Mouse (Mus musculus): Measurements from ENCODE around the gene Bloc1s1.

Bloc1s1 gene

DNA sequence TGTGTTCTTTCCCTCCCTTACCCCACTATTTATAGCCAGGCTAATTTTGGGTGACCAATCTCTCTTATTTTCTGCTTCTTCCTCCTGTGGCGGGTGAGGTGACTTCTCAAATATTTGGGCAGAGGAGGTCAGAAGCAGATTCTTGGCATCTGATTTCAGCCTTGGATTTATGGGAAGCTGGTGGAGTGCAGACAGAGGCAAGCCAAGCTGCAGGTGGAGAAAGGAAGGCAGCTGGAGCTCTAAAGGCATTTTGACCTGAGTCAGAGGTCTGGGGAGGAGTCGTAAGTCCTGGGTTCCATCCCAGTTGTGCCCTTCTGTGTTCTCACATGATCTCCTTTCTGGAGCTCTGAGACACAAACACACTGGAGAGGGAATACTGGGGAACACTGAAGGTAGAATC is 7.6 kb upstream of the Bloc1s1 start:
- no peak for DNase-seq (ENCODE audit: low spot score in 2 of 2)

DNA sequence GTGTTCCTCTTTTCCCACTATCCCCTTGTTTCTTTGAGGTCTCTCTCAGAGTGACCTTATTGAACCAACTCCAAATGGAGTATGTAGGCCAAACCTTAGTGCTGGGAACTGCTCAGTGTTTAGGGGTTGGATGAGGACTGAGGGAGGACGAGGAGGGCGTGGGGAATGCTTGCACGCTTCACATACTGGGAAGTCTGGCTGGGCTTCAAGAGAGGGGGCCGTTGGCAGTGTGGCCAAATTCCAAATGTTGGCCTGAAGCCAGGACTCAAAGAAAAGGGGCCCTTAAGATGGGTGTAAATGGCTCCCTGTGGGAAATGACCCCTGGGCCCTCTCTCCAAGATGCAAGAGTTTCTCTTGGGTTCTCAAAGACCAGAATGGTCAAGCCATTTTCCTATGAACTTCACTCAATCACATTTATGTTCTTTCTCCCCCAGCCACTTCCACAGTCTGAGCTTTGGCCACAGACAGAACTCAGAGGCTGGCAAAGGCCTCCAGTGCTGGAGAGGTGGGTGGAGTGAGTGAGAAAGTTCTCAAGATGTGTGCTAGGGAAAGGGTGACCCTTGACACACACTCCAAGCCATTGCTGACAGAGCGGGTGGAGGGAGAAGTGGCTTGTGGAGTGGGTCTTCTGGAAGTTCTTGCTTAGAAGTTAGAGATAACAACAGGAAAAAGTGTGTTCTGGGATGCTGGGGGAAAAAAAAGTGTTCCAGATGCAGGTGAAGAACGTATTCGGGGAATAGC is 6.0 kb upstream of the Bloc1s1 start:
- no peak for DNase-seq (ENCODE audit: low spot score in 2 of 2)

DNA sequence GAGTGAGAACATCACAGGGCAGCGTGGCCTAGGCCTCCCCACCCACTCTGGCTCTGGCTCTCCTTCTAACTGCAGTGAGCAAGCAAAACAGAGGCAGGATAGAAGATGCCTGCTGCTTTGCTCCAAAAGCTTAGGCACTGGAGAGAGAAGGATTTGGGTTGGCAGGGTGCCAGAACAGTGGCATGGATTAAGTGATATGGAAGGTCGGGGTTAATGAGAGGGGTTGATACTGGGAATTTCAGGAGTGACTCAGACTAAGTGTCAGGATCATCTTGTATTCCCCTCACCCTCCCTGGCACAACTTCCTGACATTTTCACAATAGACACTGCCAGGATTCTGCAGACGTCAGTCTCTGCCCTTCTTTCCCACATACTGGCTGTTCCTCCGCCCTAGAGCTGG is 4.5 kb upstream of the Bloc1s1 start:
- DNase-seq (ENCODE audit: low spot score in 2 of 2): no peak

DNA sequence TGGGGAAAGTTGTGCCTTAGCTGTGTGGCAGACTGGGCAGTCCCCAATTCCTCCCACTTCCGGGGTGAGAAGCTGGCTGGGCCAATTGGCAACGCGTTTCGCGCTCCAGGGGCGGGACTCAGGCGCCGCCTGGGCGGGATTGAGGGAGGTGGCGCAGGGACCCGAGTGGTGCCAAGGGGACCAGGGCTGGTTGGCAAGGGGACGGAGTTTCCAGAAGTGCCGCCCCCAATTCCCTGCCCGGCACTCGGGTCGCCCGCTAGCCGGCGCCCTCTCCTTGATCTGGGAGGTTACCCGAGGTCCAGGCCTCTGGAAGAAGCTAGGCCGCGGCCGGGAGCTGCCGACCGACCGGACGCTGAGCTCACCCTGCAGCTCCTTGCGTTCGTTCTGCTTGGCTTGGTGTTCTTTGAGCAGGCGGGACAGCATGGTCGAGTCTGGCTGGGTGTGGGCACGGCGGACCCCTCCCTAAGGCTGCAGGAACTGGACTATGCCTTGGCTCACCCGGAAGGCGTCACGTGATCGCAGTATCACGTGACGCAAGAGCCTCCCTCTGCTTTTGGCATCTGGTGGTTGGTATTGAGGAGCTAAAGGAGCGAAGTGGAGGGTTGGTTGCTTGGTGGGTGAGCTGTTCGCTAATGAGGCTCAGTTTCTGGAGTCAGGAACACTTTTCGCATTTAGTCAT is 683 bp downstream of the Bloc1s1 start:
- DNase-seq (ENCODE audit: low spot score in 2 of 2): peak; percentile 94 to 96

DNA sequence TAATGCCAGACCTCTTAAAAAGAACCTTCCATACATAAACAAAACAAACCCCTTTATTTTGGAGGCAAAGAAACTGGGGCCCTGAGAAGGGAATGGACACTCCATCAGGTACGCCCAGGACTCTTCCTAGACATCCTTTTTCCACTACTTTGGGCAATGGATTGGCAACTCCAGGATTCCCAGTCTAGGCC is 1.1 kb downstream of the Bloc1s1 start, which contains the start of gene Rdh5:
Gene Rdh5 (minus strand): TSS at position 67 of the 191 bp plus-strand sequence.
- no peak for DNase-seq (ENCODE audit: low spot score in 2 of 2)

DNA sequence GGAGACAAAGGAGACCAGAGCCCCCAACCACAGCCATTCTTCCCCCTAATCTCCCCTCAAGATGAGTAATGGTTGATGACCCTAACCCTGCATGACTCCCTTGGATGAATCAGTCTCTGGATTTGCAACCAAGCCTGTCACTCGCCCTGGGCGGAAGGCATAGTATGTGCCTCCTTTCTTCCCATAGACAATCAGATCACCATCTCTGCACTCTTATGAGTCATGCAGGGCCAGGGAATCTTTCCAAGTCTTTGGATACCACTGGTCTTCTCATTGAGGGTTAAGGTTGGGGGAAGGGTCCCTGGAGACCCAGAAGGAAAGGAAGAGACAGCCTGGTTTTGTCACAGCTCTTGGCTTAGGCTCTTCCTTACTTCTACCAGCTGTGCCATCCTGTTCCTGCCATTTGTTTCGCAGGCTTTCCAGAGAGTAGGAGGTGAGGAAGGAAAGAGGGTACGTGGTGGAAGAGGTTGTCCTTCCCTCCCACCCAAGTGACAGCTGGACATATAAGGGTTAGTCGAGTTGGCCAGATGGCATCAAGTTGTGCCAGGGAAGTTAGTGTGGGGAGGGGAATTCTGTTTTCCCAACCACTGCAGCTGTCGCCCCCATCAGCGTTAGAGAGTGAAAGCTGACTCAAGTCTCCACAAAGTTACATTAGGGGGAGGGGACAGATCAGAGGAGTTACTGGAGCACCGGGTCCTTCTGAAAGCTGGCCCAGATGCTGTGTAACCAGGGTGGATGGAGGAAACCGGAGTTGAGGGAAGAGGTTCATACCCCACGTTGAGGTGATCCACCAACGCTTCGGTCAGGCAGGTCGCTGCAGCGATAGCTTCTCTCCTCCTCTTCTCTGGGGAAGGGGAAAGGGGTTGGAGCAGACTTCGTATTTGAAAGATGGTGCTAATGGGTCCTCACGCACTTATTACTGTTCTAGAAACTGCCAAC is 1.7 kb downstream of the Bloc1s1 start:
- no peak for DNase-seq (ENCODE audit: low spot score in 2 of 2)

DNA sequence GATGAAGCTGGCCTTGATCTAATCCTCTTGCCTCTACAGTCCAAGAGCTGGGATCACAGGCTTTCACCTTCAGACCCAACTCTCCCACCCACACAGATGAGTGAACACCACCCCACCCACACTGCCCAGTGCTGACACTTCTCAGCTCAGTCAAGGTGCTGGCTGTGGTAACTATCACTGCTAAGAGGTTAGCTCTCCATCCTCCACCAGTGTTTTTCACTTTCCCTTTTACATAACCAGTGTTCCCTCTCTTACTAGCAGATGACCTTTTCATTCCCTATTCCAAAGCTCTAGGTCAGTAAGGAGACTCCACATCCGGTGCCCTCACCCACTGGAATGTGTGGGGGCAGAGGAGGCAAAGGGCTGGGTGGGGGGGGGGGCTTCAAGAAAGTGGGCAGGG is 2.6 kb downstream of the Bloc1s1 start:
- DNase-seq (ENCODE audit: low spot score in 2 of 2): no peak

DNA sequence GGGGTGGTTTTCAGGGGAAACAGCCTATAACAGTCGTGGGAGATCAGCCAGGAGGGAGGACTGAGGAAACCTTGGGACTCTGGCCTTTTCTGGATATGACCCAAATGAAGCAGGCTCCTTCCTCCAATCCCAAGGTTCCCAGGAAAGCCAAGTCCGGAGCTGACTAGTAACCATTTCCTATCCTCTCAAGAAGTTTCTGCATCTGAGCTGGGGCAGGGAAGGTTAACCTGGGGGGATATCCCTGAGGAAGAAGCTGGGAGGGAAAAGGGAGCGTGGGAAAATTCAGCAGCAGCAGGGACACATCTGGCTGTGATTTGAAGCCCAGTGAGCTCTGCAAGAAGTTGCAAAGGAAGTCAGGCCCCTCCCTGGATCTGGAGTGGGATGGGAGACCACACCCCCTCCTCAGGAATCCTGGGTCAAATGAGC is 3.1 kb downstream of the Bloc1s1 start:
- no peak for DNase-seq (ENCODE audit: low spot score in 2 of 2)

DNA sequence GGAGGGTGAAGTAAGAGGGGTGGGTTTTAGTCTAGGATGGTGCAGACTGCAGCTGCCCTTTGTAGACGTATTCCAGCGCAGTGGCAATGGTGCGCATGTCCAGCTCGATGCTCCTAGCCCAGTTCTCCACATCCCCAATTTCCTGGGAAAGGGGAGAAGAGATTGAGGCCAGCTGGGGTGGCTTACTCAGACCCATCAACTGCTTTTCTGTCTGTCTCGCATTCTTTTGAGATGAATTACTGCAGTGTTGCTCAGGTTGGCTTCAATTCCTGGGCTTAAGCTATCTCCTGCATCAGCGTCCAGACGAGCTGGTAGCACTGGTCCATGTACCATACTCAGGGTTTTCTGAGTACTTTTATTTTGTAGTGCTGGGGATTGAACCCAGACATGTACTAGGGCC is 3.9 kb downstream of the Bloc1s1 start:
- no peak for DNase-seq (ENCODE audit: low spot score in 2 of 2)

DNA sequence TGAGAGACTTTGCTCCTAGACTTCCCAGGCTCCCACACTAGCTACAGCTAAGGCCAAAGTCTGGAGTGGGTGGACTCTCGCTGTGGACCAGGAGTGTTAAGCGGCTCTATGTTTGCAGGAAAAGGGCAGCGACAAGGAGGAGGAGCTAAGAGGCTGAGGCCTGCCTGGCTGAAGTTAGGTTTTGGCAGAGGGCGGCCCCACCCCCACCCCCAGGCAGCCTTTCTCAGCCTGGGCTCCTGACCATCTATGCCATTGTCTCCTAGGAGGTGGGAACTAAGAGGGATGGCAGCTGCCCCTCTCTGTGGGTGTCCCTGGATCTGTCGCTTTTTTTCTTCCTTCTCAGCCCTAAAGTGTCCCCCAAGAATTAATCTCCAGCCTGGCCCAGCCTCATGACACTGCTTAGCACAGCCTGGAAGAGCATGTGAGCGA is 4.6 kb downstream of the Bloc1s1 start:
- no peak for DNase-seq (ENCODE audit: low spot score in 2 of 2)

DNA sequence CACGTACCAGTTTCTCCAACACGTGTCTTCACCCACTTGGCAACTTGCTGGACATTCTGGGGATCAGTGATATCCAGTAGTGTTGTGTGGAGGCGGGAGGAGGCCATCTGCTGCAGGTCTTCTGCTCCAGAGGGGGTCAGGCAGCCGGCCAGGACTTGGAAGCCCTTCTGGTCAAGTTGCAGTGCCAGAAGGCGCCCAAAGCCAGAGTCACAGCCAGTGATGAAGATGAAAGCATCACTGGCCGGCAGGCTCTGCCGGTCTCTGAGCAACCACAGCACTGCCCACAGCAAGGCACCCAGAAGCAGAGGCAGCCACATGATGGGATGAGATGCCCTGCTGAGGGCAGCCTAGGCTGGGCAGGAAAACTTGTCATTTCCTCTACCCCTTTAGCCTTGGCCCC is 5.6 kb downstream of the Bloc1s1 start:
- no peak for DNase-seq (ENCODE audit: low spot score in 2 of 2)

DNA sequence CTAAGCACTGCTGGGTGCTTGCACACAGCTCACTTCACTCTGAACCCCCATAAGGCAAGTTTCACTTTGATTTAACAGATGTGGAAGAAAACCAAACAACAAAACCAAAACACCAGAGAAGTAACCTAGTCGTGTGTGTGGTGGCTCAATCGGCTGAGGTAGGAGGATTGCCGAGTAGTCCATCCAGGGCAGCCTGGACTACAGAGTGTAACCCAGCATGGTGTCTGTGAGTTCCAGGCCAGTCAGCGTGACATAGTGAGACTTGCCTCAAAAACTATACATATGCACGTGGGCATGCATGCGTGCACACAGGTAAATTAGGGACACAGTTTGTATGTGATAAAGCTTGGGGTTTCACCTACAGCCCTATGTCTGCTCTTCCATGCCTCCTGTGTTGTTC is 6.4 kb downstream of the Bloc1s1 start:
- DNase-seq (ENCODE audit: low spot score in 2 of 2): no peak

DNA sequence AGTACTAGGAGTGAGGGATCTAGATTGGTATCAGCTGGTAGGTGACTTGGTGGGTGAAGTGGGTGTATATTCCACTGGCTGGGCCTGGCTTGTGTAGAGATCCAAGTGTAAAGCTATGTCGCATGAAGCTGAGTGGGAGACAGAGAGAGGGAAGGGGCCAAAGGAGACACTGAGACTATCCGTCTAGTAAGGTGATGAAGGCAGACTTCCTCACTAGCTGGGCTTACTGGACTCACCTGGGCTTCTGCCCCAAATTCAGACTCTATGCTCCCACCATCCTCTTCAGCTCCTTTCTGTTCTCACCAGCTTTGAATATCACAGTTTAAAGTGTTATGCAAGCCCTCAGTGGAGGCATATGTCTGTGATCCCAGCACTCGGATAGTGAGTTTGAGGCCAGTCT is 7.2 kb downstream of the Bloc1s1 start:
- DNase-seq (ENCODE audit: low spot score in 2 of 2): no peak

DNA sequence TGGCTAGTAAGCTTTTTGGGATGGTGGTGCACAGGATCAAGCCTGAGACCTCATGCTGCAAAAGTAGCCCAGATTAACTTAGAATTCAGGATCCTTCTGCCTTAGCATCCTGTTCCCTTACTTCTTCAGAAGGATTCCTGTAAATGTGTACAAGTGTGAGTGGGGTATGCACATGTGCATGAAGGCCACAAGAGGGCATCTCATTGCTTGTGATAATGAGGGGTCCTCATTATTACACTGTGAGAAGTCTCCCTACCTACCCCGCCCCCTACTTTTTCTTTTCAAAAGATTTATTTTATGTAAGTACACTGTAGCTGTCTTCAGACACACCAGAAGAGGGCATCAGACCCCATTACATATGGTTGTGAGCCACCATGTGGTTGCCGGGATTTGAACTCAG is 8.3 kb downstream of the Bloc1s1 start:
- DNase-seq (ENCODE audit: low spot score in 2 of 2): no peak

DNA sequence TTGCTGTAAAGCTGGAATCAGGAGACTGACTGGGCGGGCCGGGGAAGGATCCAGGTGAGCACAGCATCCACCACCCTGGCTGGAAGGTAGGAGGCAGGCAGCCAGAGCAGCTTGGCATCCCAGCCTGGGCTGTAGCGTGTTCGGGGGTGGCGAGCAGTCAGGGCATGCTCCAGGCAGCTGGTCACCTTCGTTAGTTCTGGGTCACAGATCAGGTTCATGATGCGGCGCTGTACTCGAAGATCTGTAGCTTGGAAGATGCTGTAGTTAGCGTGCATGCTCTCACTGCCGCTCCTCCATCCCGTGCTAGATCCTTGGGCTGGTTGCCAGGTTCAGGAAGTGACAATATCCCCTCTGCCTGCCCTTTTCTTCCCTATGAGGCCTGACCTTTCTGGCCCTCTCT is 10.1 kb downstream of the Bloc1s1 start:
- DNase-seq (ENCODE audit: low spot score in 2 of 2): no peak

DNA sequence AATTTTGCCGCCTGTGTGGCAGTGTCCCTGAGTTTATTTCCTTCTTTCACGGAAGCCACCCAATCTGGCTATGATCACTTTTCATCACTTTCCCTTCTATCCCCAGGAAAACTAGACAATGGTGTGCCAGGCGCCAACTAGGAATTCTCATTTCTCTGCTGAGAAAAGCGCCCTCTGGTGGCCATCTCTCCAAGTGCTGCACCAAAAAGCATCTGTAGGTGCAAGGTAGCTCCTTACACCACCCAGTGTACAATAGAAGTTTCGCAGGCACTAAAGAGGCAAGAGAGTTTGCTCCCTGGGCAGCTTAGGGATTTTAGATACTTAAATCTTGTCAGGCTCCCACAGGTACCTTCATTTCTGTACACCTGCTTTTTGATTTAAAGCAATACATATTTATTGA is 10.6 kb downstream of the Bloc1s1 start:
- peak; percentile 69 to 73 for DNase-seq (ENCODE audit: low spot score in 2 of 2)

DNA sequence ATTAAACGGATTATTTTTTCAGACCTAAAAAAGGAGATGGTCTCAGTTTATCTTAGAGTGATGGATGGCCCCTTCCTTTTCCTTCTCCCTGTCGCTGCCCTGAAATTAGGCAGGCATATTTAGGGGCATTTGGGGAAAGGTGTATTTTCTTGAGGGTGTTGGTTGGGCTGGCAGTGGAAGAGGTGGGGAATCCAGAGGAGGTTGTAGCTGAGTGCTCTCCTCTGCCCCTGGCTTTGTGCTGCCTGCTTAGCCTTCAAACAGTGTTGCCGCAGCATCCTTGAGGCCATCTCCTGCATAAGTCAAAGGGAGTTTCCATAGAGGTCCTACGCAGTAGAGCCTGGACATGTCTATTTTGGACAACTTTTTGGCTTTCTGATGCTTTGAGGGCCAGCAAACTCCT is 11.0 kb downstream of the Bloc1s1 start:
- DNase-seq (ENCODE audit: low spot score in 2 of 2): no peak

DNA sequence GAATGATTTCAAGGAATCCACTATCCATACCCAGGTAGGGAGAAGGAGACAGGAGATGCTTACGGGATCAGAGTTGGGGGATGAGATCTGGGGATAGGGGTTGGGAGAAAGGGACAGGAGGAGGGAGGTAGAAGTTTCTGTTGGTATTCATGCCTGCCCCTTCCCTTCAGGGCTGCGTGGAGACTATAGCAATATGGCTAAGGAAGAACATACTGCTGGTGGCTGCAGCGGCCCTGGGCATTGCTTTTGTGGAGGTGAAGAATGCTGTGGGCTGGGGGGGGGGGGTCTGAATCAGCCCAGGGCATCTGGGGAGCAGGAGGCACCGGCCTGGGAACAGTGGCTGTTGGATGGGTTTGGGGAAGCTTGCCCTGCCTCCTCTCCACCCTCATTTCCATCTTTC is 11.6 kb downstream of the Bloc1s1 start:
- DNase-seq (ENCODE audit: low spot score in 2 of 2): no peak

DNA sequence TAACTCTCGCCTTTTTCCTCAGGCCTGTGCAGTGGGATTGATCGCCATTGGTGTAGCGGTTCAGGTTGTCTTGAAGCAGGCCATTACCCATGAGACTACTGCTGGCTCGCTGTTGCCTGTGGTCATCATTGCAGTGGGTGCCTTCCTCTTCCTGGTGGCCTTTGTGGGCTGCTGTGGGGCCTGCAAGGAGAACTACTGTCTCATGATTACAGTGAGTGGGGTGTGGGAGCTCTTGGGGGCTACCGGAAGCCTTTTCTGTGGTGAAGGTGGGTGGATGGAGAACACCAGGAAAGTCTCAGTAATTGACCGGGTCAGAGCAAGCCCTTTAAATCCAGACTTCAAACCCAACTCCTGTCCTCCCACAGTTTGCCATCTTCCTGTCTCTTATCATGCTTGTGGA is 12.4 kb downstream of the Bloc1s1 start:
- no peak for DNase-seq (ENCODE audit: low spot score in 2 of 2)

DNA sequence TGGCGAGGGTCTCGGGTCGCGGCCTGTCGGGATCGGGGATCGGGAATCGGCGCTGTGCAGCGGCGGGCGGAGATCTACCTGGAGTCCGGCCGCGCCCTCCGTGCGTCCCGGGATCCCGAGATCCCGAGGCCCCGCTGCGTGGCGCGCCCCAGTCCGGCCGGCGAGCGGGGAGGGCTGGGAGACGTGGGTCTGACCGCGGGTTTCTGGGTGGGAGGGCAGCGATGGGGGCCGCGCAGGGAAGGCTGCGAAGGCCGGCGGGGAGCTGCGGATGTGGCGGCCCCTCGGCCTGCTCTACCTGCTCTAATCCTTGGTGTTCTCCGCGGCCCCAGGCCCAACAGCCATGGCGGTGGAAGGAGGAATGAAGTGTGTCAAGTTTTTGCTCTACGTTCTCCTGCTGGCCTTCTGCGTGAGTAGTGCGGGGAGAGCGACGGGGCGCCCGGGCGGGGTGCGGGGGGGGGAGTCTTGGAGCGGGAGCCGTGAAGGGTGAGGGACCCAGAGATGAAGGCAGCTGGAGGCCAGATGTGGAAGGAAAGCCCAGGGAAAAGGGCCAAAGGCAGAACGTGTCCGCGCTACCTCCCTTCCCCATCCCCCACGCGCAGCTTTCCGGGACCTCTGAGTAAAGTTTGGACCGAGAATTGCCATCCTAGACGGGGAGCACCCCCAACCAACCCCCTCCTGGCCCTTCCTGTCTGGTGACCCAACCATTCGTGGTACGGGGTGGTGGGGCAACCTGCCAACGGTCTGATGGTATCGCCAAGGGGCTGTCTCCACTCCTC is 13.6 kb downstream of the Bloc1s1 start:
- DNase-seq (ENCODE audit: low spot score in 2 of 2): peak in 1 of 2 experiments; percentile 55

DNA sequence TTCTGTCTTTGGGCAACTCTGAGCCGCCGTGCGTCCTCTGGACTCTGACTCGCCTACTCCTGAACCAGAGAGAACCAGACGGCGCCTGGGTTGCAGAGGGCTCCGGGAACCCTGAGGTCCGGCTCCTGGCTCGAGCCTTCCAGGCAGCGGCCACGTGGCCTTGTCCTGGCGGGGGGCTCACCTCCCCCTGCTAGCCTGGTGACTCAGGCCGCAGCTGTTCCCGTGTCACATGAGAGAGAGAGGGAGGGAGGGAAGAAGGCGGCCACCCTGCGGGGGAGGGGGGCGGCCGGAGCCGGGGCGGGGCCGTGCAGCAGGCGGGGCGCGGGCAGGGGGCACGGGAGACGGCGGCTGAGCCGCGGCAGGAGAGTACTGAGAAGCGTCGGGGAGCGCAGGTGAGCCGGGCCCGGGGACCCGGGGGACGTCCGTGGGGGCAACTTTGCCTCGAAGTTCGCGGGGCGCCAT is 14.2 kb downstream of the Bloc1s1 start:
- DNase-seq (ENCODE audit: low spot score in 2 of 2): peak; percentile 77 to 87
